Comparison of ENCODE assay signal across 8 mouse cellular contexts in genomic region chr10:89685391-89686138, GRCm38 (mm10). TPM values are rescaled to one million over a fixed set of nuclear protein-coding genes. Genes with fewer than 3 reads are reported as not detected.
DNase-seq lines count a peak whose midpoint lies in the region; ATAC-seq lines count a peak whose summit lies in the region.

No protein-coding gene starts in this region.

- no peaks in the 10 kb centered on the region for H3K27me3 ChIP-seq in forebrain, embryonic 14.5 days (replicated peaks; ENCODE audit: control insufficient read depth, insufficient read depth, low read length)
- no peaks in the 10 kb centered on the region for H3K27me3 ChIP-seq in midbrain, embryonic 11.5 days (ENCODE audit: control insufficient read depth, insufficient read depth, low read length)

- DNase-seq in gastrocnemius, postnatal 10 days = peak; percentile 41
- no peak for DNase-seq in gastrocnemius, adult 8-10 months (ENCODE audit: low spot score in 2 of 2)
- peak; percentile 10 for DNase-seq in urinary bladder, postnatal 14 days (ENCODE audit: low spot score)
- DNase-seq in urinary bladder, adult 18-20 months (ENCODE audit: low spot score in 2 of 2) = no peak
- DNase-seq in forebrain, embryonic 14.5 days (ENCODE audit: low spot score) = peak; percentile 21
- DNase-seq in kidney, postnatal 10 days = peak; percentile 68
- DNase-seq in midbrain, embryonic 11.5 days (ENCODE audit: low spot score, missing footprints) = peak; percentile 92
- DNase-seq in cerebellum, adult 11 months = no peak

- WGBS in forebrain, embryonic 14.5 days = 1% methylated on average over 50 of the region's 51 CpGs
- WGBS in midbrain, embryonic 11.5 days = 1% methylated on average over 51 of the region's 51 CpGs

- H3K4me1 ChIP-seq in forebrain, embryonic 14.5 days (ENCODE audit: control insufficient read depth, insufficient read depth, low read length) = peaks cover 4% of the 10 kb centered on the region
- H3K4me1 ChIP-seq in midbrain, embryonic 11.5 days (ENCODE audit: control insufficient read depth, insufficient read depth, low read length) = peaks cover 8% of the 10 kb centered on the region

- peak overlapping the region; percentile 63 for H3K27ac ChIP-seq in forebrain, embryonic 14.5 days (ENCODE audit: low read depth, low read length)
- H3K27ac ChIP-seq in midbrain, embryonic 11.5 days (ENCODE audit: low read depth, low read length) = no peak overlapping the region; the same call in 1 of the 2 replicates

- peak overlapping the region; percentile 99 for H3K4me3 ChIP-seq in forebrain, embryonic 14.5 days (ENCODE audit: low read depth, low read length)
- H3K4me3 ChIP-seq in midbrain, embryonic 11.5 days (ENCODE audit: low read depth, low read length) = peak overlapping the region; percentile 100

- 0 out of 2 replicates have a peak, but pooled peaks cover 2% of the 10 kb centered on the region for H3K36me3 ChIP-seq in forebrain, embryonic 14.5 days (ENCODE audit: control insufficient read depth, insufficient read depth, low read length)
- H3K36me3 ChIP-seq in midbrain, embryonic 11.5 days (ENCODE audit: control insufficient read depth, insufficient read depth, low read length) = no peaks in the 10 kb centered on the region

- no peaks in the 10 kb centered on the region for H3K9me3 ChIP-seq in forebrain, embryonic 14.5 days (replicated peaks; ENCODE audit: control insufficient read depth, low read length)
- H3K9me3 ChIP-seq in midbrain, embryonic 11.5 days (ENCODE audit: control insufficient read depth, low read length) = no peaks in the 10 kb centered on the region

- peak overlapping the region; percentile 60 for H3K4me2 ChIP-seq in forebrain, embryonic 14.5 days (ENCODE audit: low read length)
- H3K4me2 ChIP-seq in midbrain, embryonic 11.5 days = peak overlapping the region; percentile 77

- ATAC-seq in forebrain, embryonic 14.5 days = no peak; the same call in none of the 2 replicates
- peak; percentile 83 for ATAC-seq in midbrain, embryonic 11.5 days (ENCODE audit: low FRiP score)

- peak overlapping the region; percentile 95 for H3K9ac ChIP-seq in forebrain, embryonic 14.5 days (ENCODE audit: low read length)
- peak overlapping the region; percentile 93 for H3K9ac ChIP-seq in midbrain, embryonic 11.5 days (ENCODE audit: low read length)

RNA-seq across cellular contexts. Expression of gene Scyl2, which starts 0.5 kb away (rescaled TPM):
- total RNA-seq in gastrocnemius, postnatal 10 days (2021) = 10 to 100 TPM; 11.0 to 13.2 TPM
- total RNA-seq in gastrocnemius, adult 8-10 months (2022) = 10 to 100 TPM; 11.0 to 13.4 (median 11.5) TPM
- 17.1 and 20.2 TPM in 2 replicates for polyA plus RNA-seq in forebrain, embryonic 14.5 days (2014; fragmentation: Nextera tagmentation; extraction: Ambion mirVana)
- polyA plus RNA-seq in midbrain, embryonic 11.5 days (2014; fragmentation: Nextera tagmentation; extraction: Ambion mirVana) = 26.2 and 31.9 TPM in 2 replicates

RNA-seq across cellular contexts. Expression of gene Actr6, which starts 46.5 kb away (rescaled TPM):
- total RNA-seq in gastrocnemius, postnatal 10 days (2021) = 1 to 10 TPM; 5.8 to 6.1 TPM
- 1 to 10 TPM; 5.3 to 8.2 (median 6.5) TPM for total RNA-seq in gastrocnemius, adult 8-10 months (2022)
- polyA plus RNA-seq in forebrain, embryonic 14.5 days (2014; fragmentation: Nextera tagmentation; extraction: Ambion mirVana) = 63.3 and 71.0 TPM in 2 replicates
- 42.5 and 47.8 TPM in 2 replicates for polyA plus RNA-seq in midbrain, embryonic 11.5 days (2014; fragmentation: Nextera tagmentation; extraction: Ambion mirVana)

RNA-seq across cellular contexts. Expression of gene Uhrf1bp1l, which starts 59.2 kb away (rescaled TPM):
- total RNA-seq in gastrocnemius, postnatal 10 days (2021) = 10 to 100 TPM in 1 of 2 experiments, 1 to 10 TPM in 1; 8.9 to 13.6 TPM
- 10 to 100 TPM; 14.8 to 24.1 (median 21.3) TPM for total RNA-seq in gastrocnemius, adult 8-10 months (2022)
- 26.8 and 29.1 TPM in 2 replicates for polyA plus RNA-seq in forebrain, embryonic 14.5 days (2014; fragmentation: Nextera tagmentation; extraction: Ambion mirVana)
- 28.8 and 30.4 TPM in 2 replicates for polyA plus RNA-seq in midbrain, embryonic 11.5 days (2014; fragmentation: Nextera tagmentation; extraction: Ambion mirVana)

Comparison
In these comparisons a context has a peak if more than half of its experiments do, and no peak if none do; other contexts are left out.
1. DNase-seq: peak in gastrocnemius, postnatal 10 days (single experiment), urinary bladder, postnatal 14 days (single experiment), forebrain, embryonic 14.5 days (single experiment), kidney, postnatal 10 days (single experiment) and midbrain, embryonic 11.5 days (single experiment); none in gastrocnemius, adult 8-10 months (0 of 2), urinary bladder, adult 18-20 months (0 of 2) and cerebellum, adult 11 months (single experiment).